Mouse (Mus musculus) kidney, adult 18-20 months (tissue): ENCODE measurements around the gene Gtf2h2.
"Not testable (repeated sequence)": the region's sequence is repeated elsewhere in the genome, so short reads cannot be mapped to it uniquely, and the experiment has no call there.

ENCODE experiments used
- DNase-seq: peaks from one replicate; pipeline ENCODE4 v3.0.0; 2021

Gene Gtf2h2

DNA sequence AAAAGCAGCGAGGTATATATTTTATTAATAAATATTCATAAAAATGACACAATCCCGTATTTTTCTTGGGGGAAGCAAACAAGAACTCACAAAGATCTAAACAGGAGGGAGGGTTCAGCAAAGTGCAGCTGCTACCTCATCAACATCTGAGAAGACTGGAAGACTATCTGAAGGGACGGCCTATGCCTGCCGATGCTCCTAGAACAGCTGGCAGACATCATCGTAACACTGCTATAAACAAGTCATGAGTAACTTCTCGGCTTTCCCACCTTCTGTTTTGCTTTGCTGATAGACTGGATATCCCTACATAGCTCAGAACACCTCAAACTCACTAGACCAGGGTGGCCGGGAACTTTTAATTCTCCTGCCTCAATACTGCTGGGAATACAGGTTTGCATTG is 8.8 kb downstream of the Gtf2h2 start:
- DNase-seq: no peak

DNA sequence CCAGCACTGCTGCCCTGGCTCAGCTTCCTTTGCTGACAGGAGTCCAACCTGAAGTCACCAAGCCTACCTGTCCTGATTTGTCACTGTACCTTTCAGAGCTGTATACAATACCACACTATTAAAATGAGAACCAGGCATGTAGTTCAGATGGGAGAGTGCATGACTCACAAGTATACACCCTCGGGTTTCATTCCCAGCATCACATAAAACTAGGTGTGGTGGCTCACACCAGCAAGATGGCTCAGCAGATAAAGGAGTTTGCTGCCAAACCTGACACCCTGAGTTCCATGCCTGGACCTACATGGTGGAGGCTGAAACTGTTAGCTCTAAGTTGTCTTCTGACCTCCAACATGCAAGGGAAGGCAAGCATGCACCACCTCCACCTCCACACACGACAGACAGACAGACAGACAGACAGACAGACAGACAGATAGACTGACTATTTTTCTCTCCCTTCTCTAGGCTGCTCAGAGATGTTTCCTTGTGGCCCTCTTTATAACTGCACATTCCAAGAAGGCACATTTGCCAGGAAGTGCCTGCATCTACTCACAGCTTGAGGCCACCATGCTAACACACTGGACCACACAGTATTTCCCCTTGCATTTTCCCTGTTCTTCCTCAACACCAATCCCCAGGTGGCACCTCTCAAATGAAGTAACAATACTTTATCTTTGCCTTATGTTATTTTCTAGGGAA is 28.7 kb downstream of the Gtf2h2 start:
- DNase-seq: no peak

DNA sequence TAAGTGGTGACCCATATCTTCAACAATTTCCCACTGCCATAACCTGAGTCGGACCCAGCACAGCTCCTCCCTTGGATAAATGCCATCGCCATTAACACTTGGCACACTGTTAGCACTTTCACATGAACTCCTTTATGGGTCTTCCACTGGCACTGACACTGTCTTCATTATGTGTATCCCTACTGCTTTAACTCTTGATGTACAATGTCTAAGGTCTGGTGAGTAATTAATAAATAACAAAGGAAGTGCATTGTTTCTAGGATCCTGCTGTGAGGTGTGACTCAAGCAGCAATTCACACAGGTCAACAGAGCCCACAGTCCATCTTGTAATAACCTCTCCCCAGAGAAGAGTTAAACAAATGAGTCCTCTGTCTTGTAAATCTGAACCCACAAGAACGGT is 31.0 kb downstream of the Gtf2h2 start:
- DNase-seq: no peak

DNA sequence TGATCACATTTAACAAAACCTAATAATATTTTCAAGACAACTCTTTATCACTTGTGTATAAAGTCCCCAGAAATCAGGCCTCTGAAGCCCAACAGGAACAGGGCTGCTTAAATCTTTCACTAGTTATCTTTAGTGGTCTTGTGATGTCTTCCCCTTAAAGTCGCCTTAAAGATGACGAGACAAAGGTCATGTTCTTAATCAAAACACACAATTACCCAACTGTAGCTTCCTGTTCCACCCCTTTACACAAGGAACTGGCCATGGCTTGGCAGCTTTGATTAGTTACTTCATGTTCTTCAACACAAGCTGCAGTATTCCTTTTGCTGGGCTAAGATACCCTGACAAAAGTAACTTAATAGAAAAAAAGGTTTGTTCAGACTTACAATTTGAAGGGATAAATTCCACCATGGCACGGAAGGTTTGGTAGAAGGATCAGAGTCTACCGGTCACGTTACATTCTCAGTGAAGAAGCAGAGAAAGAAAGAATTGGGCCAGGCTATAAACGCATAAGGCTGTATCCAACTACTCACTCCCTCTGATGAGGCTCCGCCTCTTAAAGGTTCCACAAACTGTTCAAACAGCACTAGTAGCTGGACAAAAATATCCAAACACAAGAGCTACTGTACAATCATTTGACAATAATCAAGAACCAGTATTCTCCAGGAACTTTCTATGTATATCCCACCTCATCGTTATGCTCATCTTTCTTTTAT is 39.8 kb downstream of the Gtf2h2 start, which contains the start of gene Naip1:
TSS of gene Naip1 (minus strand) at position 455 of the 713 bp plus-strand sequence.
- DNase-seq: not testable (repeated sequence)

DNA sequence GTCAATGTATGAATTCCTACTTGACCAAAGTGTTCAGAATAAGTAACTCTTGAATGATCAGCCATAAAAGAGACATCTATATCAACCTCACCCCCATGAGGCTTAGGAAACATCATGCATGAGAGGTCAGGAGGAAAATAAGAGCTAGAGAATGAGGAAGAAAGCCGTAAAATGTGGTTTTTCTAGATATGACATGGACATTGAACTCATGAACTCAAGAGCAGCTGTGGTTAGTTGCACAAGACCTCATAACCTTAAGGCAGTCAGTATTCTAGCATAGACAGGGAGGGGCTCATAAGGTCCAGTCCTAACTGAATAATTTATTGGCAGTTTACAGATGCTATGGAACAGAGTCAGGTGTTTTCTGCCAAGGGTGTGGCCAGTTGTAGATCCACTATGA is 42.9 kb downstream of the Gtf2h2 start:
- DNase-seq: no peak

DNA sequence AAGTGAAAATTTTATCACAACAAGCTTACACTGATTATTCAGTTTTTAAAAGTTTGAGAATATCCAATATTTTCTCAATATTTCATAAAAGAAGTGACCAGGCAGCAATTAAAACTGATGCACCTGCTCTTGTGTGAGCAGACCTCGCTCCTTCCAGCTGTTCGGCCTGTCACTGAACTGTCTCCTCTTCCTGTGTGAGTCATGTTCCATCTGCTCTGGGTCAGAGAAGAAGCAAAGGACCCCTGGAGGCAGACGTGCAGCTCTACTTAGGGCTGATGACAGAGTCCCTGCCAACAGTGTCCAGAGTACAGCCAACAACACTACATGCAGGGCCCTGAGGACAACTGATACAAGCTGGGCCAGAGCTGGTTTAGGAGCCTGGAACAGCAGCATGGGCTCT is 52.3 kb downstream of the Gtf2h2 start:
- DNase-seq: no peak

DNA sequence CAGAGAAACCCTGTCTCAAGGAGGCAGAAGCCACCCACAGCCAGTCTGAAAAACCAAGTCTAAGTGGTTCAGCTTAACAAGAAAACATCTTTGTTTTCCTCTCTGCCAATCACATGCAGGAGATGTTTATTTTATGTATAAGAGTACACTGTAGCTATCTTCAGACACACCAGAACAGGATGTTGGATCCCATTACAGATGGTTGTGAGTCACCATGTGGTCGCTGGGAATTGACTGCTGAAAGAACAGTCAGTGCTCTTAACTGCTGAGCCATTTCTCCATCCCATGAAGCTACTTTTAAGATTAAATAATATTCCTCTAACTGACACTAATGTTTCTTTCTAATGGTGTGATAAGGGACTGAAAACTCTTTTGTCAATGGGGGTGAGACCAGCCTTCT is 53.7 kb downstream of the Gtf2h2 start:
- no peak for DNase-seq

DNA sequence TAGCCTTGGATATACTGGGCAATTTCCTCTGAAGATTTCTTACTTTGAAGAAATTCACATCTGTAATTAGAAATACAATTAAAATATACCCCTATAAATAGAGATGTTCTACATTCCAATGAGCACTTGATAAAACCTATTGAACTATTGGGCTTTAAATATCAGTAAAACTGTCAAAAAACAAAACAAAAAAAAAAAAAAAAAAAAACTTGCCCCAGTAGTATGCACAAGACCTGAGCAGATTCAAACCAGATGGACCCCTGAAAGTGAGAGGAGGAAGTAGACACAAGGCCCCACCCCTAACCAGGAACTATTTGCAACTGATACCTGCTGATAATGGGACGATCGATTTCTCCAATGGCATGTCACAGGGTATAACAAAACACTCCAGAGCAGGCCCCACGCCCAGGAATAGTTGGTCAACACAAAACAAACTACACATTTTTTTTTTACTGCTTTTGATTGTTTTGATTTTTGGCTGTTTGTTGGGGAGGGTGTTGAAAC is 55.0 kb downstream of the Gtf2h2 start:
- no peak for DNase-seq

DNA sequence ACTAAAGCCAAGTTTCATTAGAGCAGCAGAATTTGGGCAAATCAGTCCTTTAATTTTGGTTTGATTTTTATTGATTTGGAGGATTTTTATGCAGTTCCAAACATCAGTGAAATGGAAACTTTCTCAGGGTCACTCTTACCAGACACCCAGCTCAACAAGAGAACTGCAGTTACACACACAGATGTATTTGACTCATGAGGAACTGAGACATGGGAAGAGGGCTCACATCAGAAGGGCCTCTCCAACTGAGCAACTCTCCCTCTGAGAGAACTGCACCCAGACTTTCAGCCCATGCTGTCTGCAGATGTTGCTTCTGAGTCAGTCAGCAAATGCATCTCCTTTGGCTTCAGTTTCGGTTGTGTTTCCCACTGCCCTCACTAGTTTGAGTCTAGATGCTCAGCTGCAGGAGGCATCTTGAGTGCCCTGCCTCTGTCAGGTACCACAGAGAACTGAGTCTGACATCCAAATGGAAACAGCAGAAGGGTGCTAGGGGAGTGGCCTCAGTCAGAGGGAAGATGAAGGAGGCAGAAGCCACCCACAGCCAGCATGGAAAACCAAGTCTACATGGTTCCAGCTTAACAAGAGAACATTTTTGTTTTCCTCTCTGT is 55.7 kb downstream of the Gtf2h2 start:
- DNase-seq: not testable (repeated sequence)

DNA sequence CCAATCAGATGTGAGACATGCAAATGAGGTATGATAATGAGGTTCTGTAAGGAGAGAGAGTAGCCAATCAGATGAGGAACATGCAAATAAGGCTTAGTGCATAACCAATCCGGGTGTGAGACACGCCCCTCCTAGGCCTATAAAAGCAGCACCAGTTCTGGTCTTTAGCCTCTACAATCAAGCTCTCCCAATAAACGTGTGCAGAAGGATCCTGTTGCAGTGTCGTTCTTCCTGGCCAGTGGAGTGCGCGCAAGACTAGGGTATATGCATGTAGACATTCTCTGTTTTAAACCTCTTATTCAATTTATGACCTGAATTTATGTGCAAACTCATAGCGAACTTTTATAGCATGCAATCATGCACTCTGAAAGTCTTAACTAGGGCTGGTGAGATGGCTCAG is 72.4 kb downstream of the Gtf2h2 start:
- DNase-seq: not testable (repeated sequence)

DNA sequence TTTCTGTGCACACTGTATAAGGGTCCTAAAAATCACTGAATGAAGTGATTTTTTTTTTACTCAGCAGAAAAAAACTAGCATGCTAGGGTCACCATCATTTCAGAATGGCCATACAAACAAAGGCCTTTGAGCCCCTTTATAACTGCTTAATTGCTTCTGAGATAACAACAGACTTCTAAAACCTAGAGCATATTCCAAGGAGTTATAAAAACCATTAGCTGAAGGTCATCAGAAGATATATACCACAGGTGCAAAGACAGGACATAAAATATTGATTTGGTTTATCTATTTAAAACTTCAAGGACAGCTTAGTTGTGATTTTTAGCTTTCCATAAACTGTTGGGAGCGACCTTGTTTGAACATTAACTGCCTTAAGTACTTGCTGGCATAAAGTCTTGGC is 78.0 kb downstream of the Gtf2h2 start:
- no peak for DNase-seq
